Mouse (Mus musculus) megakaryocyte-erythroid progenitor cell, adult 5-6 weeks (primary cell): Measurements from ENCODE around the gene Ccdc136. TPM values are rescaled to one million over a fixed set of nuclear protein-coding genes. Genes with fewer than 3 reads are reported as not detected.
A peak's percentile ranks its signal among the peaks of the same experiment; 100 is the strongest.

Source experiments
- ATAC-seq: replicated peaks from 2 replicates; pipeline ENCODE4 v1.8.0; 2016; ENCODE audit warnings: mild to moderate bottlenecking, inconsistent platforms; ENCODE audit not compliant: severe bottlenecking, poor library complexity, low FRiP score, low TSS enrichment
- total RNA-seq, 2 experiments: library from RNA; stranded (forward) in 1 of 2; stranded (reverse) in 1 of 2; fragments of 200-1000, 215-1000 nt in 1 of 2; fragments of >200 nt in 1 of 2; fragmentation: Nextera tagmentation in 1 of 2; gene quantifications; 2 replicates each; pipeline ENCODE4 v1.2.3; 2014 to 2017

Ccdc136 gene
- total RNA-seq, 2 experiments from 2014 or later = not detected

DNA sequence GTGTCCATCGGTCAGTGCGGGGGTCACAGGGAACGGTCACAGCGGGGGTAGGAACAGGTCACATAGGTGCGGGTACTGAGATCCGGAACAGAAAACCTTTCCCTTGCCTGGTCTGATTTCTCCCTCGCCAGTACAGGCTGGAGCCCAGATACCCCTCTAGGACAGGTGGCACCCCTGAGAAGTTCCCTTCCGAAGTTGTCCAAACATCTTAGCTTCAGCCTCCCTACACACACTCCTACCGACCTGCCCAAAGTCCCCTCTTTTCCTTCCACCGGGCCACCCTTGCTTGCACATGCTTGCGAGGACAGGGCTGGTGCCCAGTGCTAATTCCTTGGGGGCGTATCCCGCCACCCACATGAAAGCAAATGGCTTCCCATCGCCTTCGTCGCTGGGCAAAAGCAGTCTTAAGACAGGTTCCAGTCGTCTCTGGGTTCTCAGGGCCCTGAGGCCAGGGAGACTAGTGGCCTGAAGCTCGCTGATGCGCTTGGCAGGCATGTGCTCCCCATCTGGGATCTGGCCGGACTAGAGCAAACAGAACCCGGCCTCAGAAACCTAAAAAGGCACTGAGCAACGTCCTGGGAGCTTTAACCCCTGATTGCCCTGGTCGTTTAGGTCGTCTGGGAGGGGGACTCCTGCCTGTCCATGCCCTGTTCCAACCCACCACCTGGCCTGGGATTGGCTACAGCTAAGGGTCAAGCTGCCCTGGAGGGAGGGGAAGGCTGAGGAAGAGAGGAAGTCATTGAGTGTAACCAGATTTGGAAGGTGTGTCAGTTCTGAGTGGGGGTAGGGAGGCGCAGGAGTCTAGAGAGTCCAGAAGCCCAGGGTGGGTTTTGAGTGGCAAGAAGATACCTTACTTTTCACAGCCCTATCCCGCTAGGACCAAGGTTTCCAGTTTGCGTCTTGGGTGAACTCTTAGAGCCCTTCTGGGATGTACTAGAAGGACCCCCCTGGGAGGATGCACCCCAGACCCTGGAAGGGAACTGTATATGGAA, 38.0 kb downstream of the Ccdc136 start:
- no peak for ATAC-seq

DNA sequence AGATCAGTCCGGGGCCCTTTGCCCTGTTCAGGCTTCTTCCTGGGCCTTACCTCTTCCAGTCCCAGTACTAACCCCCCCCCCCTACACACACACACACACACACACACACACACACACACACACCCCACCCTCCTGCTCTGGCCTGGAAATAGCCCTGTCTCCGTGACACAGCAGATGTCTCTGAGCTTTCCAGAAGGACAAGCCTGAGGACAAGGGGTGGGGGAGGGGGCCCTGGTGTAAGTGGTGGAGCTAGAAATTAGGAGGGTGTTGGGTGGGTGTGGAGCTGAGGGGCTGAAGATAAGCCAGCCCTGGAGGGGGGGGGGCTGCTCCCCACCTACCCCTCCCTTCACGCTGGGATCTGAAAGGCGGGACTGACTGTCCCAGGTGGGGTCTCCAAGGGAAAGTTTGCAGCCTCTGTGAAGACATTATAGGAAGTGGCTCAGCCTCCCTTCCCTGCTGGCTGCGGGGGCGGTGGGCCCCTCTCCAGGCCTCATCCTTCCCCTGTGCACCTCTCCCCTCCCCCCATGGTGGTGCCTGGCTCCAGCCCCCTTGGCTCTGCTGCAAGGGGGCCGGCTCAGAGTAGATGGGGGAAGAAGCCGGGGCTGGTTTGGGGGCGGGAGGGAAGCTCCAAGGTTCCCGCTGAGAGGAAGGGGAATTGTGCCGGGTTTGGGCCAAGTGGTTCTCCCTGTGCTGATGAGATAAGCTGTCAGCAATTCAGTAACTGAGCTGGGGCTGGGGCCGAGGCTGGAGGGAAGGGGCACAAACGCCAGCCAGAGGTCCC, 39.0 kb downstream of the Ccdc136 start:
- no peak for ATAC-seq

DNA sequence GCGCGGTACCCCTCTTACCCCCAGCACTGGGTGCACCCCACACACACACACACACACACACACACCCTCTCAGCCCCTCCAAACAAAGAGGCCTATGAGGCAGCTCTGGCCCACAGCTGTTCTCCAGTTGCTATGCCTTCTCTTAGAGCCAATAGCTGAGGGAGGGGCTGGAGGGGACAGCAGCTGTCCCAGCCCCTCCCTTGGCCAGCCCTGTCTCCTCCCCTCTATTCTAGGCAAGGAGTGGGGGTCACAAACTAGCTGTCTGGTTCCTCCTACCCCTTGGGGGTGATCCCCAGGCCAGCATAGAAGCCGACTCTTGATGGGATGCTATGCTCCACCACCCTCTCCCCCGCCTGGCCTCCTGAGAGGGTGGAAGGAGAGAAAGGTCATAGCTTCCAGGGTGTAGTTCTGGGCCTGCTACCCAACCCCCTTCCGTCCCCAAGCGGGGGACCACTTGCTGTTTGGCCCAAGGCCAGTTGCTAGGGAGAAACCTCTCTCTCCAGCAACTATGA, 39.9 kb downstream of the Ccdc136 start:
- no peak for ATAC-seq

DNA sequence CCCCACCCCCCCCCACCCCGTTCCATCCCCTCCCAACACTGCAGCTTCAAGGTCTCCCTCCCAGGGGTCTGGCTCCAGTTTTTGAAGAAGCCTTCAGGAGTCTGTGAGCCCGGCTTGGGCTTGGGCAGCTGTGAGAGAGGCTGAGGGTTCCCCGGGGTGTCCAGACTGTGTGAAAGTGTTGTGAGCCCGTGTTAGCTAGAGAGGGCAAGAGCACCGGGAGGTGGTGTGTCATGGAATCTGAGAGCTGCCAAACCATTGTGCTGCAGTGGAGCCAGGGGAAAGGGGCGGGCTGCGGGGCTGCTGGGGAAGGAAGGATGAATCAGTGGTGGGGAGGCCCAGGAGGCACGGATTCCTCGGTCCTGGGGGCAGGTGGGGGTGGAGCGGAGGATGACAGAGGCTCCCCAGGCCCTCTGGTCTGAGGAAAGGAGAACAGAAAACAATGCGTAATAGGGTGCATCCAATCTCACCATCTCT, 40.4 kb downstream of the Ccdc136 start:
- no peak for ATAC-seq

DNA sequence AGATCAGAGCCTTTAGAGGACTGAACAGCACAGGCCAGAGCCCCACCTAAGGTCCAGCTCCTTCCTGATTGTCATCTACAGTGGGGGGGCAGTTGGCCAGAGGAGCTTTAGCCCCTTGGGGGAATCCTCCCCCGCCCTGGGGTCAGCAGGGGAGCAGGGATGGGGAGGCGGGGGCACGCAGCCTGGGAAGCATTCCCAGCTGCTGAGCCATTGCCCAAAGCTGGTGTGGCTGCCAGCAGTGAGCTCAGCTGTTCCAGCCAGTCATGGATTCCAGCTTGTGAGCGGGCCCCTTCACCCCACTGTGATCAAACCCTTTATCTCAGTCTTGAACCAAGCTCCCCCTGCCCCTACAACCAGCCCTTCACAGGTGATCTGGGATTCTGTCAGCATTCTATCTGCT, 43.1 kb downstream of the Ccdc136 start:
- no peak for ATAC-seq

DNA sequence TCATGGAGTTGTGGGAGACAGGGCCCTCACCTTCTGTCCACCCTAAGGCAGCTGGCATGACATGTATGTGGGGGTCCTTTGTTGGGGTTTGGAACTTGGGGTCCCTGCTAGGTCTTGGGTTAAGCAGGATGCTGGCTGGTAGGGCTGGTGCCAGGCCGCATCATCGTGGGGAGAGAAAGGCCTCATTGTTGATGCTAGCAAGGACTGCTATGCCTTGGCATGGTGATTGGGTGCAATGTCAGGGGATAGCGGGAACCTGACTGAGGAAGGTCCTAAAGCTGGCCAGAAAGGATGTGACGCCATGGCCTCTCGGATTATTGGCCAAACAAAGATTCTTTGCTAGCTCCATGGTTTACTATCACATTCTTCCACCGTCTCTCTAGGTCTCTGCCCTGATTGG, 43.7 kb downstream of the Ccdc136 start:
- no peak for ATAC-seq

DNA sequence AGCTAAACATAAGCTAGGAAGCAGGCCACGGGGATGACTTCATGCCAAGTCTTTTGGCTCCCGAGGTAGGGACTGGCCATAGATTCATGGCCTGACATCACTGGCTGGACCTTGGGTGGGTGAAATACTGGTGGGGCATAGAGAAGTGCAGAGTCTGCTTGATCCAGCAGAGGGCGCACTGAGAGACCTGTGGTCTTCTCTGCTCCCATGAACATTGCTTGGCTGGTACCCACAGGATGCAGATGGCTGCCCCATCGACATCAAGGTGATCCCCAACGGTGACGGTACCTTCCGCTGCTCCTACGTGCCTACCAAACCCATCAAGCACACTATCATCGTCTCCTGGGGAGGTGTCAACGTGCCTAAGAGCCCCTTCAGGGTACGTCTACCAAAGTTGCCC, 48.7 kb downstream of the Ccdc136 start:
- peak; percentile 70; the same call in 1 of the 2 replicates for ATAC-seq

DNA sequence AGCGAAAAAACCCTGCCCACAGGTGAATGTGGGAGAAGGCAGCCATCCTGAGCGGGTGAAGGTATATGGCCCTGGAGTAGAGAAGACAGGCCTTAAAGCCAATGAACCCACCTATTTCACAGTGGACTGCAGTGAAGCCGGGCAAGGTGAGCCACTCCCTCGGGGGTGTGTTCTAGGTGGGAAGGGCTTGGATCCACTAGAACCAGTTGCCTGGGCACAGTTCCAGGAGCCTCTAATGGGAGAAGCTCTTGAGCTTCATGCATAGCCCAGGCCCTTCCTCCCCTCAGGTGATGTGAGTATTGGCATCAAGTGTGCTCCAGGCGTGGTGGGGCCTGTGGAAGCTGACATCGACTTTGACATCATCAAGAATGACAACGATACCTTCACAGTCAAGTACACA, 49.2 kb downstream of the Ccdc136 start:
- no peak for ATAC-seq

DNA sequence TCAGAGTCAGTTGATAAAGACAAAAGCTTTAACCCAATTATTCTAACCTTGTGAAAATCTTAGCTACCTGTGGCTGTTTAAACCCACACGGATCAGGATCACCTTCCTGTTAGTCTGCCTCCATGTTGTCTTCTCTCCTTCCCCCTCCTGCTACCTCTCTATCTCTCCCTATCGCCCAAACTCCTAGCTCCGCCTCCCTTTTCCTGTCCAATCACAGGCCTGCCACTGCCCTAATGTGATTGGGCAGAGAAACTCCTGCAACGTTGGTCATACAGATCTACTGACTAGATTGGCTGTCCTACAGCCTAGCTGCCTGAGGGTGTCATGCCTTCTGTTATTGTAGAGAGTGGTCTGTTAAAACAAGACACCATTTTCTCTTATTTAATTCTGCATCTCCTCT, 53.7 kb downstream of the Ccdc136 start:
- ATAC-seq = 0 out of 2 replicates have a peak, but pooled peaks have one; percentile 38

DNA sequence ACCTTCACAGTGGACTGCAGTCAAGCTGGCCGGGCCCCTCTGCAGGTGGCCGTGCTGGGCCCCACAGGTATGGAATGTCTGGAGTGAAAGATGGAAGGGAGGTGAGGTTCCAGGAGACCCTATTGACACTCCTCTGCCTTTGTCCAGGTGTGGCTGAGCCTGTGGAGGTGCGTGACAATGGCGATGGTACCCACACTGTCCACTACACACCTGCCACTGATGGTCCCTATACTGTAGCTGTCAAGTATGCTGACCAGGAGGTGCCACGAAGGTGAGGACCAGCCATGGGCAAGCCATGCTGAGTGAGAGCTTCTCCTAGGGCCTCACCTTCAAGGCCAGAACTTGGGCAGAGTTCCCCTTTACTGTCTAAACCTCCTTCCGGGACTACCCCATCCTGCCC, 54.6 kb downstream of the Ccdc136 start:
- ATAC-seq = no peak

DNA sequence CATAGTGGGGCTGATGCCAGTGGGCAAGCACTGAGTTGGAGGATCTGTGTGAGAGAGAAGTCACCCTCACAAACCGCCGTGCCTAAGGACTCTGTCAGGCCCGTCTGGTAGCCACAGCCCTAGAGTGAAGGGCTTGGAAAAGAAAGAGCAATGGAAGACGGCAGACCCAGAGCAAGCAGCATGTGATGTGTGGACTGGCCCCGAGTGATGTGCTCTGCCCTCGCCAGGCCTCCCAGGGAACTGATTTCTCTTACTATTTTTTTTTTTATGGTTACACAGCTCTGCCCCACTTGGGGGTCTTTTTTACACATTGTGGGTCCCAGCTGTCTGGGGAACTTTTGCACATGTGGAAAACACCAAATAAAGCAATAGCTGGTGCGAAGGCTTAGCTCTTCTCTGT, 65.4 kb downstream of the Ccdc136 start:
- ATAC-seq = no peak

DNA sequence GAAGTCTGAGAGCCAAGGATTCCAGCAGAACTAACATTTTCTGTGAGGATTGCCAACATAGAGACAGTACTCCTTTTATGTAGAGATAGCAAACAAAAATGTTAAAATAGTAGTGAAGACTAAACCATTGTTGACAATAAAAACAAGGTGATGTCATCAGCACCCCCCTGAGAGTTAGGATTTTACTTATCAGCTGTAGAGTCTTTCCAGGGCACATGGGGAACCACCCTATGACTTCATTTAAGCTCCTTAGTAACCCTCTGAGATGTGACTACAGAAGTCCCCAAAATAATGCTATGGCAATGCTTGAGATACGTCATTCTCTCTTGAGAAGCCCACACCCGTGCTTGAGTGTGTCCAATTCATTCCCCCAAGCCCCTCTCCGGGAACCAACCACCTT, 67.3 kb downstream of the Ccdc136 start:
- no peak for ATAC-seq

DNA sequence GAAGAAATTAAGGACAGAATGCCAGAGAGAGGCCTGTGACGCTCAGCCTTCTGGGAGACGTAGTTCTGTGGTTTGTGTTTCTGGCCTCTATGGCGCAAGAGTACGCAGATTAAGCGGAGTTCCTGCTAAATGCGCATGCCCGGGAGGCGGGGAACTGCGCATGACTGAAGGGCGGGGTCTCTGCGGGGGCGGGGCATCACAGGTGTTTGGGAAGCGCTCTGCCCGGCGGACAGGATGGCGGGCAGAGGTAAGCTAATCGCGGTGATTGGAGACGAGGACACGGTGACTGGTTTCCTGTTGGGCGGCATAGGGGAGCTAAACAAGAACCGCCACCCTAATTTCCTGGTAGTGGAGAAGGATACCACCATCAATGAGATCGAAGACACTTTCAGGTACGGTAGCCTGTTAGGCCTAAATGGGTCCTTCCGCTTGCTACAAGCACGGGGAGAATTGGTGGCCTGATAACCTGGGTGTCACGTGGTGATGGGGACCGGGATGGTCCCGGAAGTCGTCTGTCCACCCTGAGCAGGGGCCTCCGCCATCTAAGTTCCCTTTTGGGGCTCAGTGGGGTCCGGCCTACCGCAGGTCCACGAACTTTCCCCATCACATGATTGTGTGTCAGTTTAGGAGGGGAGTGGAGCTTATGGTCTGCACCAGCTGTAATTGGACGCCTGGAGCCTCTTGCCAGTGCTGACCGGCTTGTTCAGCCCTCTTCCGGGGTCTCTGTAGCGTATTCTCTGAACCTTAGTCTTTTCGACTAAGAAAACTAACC, 71.7 kb downstream of the Ccdc136 start, which contains the start of gene Atp6v1f:
TSS of gene Atp6v1f (plus strand) at position 136 of the 772 bp plus-strand sequence.
- peak; percentile 96 for ATAC-seq

DNA sequence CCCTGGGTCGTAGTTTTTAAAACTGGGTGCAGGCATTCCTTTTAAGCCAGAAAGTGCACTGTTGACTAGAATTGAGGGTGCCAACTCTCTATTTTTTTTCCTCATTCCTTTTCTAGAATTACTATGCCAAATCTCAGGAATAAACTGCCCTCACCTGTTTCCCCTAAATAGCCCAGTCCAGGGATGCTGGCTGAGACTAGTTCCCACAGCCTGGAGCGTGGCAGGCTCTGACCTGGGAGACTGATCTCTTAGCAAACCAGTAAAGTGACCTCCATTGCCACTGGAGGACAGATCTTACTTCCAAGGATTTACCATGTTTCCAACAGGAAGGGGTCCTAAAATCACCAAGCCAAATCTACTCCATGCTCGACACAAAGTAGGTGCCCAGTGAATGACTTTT, 72.7 kb downstream of the Ccdc136 start:
- no peak for ATAC-seq

DNA sequence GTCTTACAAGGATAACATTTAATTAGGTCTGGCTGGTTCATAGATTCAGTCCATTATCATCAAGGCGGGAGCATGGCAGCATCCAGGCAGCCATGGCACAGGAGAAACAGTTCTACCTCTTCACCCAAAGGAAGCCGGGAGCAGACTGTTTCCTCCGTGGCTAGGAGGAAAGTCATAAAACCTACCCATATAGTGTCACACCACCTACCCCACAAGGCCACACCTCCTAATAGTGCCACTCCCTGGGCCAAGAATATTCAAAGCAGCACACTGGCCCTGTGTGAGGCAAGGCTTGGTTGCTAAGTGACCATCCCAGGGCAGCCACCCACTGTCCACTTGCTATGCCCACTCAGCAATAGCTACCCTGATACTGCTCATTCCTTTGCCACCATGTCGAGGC, 75.0 kb downstream of the Ccdc136 start, which contains the start of gene Atp6v1fnb:
TSS of gene Atp6v1fnb (plus strand) at position 301 of the 400 bp plus-strand sequence.
- ATAC-seq = no peak

DNA sequence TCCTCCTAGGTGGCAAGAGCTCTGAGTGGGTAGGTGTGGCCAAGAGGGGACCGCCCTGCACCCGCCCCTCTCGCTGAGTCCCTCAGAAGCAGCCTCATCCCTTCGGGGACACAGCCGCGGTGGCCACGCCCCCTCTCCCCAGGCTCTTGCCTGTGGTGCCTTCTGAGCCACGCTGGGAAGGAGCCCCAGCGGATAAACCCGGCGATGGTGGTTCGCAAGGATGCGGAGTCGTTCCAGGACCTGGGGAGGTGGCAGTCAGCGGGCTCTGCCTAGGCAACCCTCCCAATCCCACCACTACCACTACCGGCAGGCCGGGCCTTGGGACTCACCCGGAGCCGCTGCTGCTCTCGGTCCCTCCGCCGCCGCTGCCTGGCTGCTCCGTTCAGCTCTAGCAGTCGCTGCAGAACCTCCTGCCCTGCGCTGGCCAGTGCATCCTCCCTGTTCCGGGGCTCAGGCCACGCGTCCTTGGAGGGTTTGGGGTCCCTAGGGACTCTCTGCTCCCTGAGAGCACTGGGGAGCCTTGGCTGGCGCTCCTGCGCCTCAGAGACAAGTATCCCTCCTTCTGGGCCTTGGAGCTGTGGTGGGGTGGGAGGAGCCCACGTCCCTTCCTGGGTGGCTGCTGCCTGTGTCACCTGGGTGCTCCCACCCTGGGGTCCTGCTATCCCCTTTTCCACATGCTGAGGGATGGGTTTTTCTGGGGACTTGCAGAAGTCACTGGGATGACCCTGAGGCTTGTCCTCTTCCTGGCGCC, 78.0 kb downstream of the Ccdc136 start:
- ATAC-seq = peak; percentile 99

DNA sequence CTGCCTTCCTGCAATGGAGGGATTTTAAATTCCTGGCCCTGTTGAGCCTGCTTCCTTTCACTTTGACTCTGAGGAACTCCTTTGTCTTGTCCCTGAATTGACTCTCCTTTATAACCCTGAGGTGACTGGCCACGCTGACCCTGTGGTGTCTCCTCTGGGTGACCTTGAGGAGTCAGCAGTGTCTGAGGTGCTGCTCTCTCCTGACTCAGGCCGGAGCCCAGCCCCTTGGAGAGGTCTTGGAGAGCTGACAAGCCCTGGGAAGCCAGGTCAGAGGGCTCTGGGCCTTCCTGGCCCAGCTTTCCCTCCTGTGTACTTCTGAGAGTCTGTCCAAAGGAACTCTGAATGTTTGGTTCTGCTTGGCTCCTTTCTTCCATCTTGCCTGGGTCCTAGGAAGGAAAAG, 78.6 kb downstream of the Ccdc136 start:
- ATAC-seq = no peak
